Mouse (Mus musculus) embryonic facial prominence, embryonic 10.5 days (tissue): Measurements from ENCODE around the gene Slc20a1. TPM values are rescaled to one million over a fixed set of nuclear protein-coding genes. Genes with fewer than 3 reads are reported as not detected.
A peak's percentile ranks its signal among the peaks of the same experiment; 100 is the strongest.

Source experiments
- DNase-seq: peaks from one replicate; pipeline ENCODE4 v3.0.0-alpha.2; 2017; ENCODE audit warnings: low spot score
- H3K27ac ChIP-seq: fragments of 300-500 bp; sonication (generic); replicated peaks from 2 replicates; pipeline ENCODE4 v1.5.1; 2016; ENCODE audit warnings: mild to moderate bottlenecking
- H3K27me3 ChIP-seq: fragments of 300-500 bp; sonication (generic); replicated peaks from 2 replicates; pipeline ENCODE4 v1.6.1; 2016; ENCODE audit warnings: low read depth, mild to moderate bottlenecking; ENCODE audit not compliant: poor library complexity, severe bottlenecking
- H3K36me3 ChIP-seq: fragments of 300-500 bp; sonication (generic); replicated peaks from 2 replicates; pipeline ENCODE4 v1.6.1; 2016; ENCODE audit warnings: mild to moderate bottlenecking, moderate library complexity
- H3K4me1 ChIP-seq: fragments of 300-500 bp; sonication (generic); 2 replicates; pipeline ENCODE4 v1.6.1; 2016
- H3K4me3 ChIP-seq: fragments of 300-500 bp; sonication (generic); 2 replicates; pipeline ENCODE4 v1.5.1; 2016; ENCODE audit warnings: mild to moderate bottlenecking, moderate library complexity
- H3K9me3 ChIP-seq: fragments of 300-500 bp; sonication (generic); 2 replicates; pipeline ENCODE4 v1.6.1; 2016; ENCODE audit warnings: mild to moderate bottlenecking
- WGBS: fragments of 180-500 bp; shearing (Covaris S2); methylation state at CpG from one replicate; pipeline ENCODE4 v1.1.7; 2016; 5-methylcytosine and 5-hydroxymethylcytosine counted together
- polyA plus RNA-seq: library from polyadenylated mRNA; unstranded; fragments of >200 nt; fragmentation: Nextera tagmentation; extraction: Ambion mirVana; gene quantifications from 2 replicates; pipeline ENCODE4 v1.2.1, GENCODE M21; 2016

Slc20a1 gene
- polyA plus RNA-seq, 1 experiment from 2014 or later, result 50.4 TPM

- 2% methylated on average over 32 of the region's 32 CpGs for WGBS
- DNase-seq, result no peak
- no peaks in the 10 kb centered on the region for H3K27me3 ChIP-seq
- peaks cover 30% of the 10 kb centered on the region for H3K4me1 ChIP-seq
- H3K9me3 ChIP-seq, result no peaks in the 10 kb centered on the region
- H3K36me3 ChIP-seq, result peaks cover 30% of the 10 kb centered on the region
- peak overlapping the region; percentile 87 for H3K4me3 ChIP-seq
- H3K27ac ChIP-seq, result peak overlapping the region; percentile 97
These were observed 625 bp upstream of the Slc20a1 start for GRCm38 (mm10) chr2:129197843-129198435.

GRCm38 (mm10) chr2:129199328-129200085, 943 bp downstream of the Slc20a1 start:
- peak overlapping the region; percentile 97 for H3K27ac ChIP-seq
- peaks cover 46% of the 10 kb centered on the region for H3K36me3 ChIP-seq
- peak; percentile 18 for DNase-seq
- no peaks in the 10 kb centered on the region for H3K9me3 ChIP-seq
- WGBS, result 29% methylated on average over 30 of the region's 31 CpGs
- peaks cover 30% of the 10 kb centered on the region for H3K4me1 ChIP-seq
- peak overlapping the region; percentile 87 for H3K4me3 ChIP-seq
- no peaks in the 10 kb centered on the region for H3K27me3 ChIP-seq

- Histone ChIP-seq H3K27ac (no peak overlapping the region), H3K9me3 (no peaks in the 10 kb centered on the region), H3K4me1 (peaks cover 14% of the 10 kb centered on the region), H3K4me3 (no peak overlapping the region), H3K36me3 (peaks cover 100% of the 10 kb centered on the region), H3K27me3 (no peaks in the 10 kb centered on the region)
- WGBS, result 87% methylated on average over 6 of the region's 6 CpGs
- no peak for DNase-seq
These were observed 6.4 kb downstream of the Slc20a1 start for GRCm38 (mm10) chr2:129205000-129205399.

GRCm38 (mm10) chr2:129206824-129207223, 8.3 kb downstream of the Slc20a1 start:
- Histone ChIP-seq H3K27ac (no peak overlapping the region), H3K9me3 (no peaks in the 10 kb centered on the region), H3K4me1 (no peaks in the 10 kb centered on the region), H3K4me3 (no peak overlapping the region), H3K36me3 (peaks cover 100% of the 10 kb centered on the region), H3K27me3 (no peaks in the 10 kb centered on the region)
- WGBS, result 88% methylated on average over 8 of the region's 8 CpGs
- no peak for DNase-seq

- no peak for DNase-seq
- no peak overlapping the region for H3K27ac ChIP-seq
- no peaks in the 10 kb centered on the region for H3K9me3 ChIP-seq
- H3K27me3 ChIP-seq, result no peaks in the 10 kb centered on the region
- peaks cover 97% of the 10 kb centered on the region for H3K36me3 ChIP-seq
- no peak overlapping the region for H3K4me3 ChIP-seq
- 90% methylated on average over 8 of the region's 8 CpGs for WGBS
- no peaks in the 10 kb centered on the region for H3K4me1 ChIP-seq
These were observed 9.7 kb downstream of the Slc20a1 start for GRCm38 (mm10) chr2:129208181-129208746.

- no peaks in the 10 kb centered on the region for H3K27me3 ChIP-seq
- no peaks in the 10 kb centered on the region for H3K9me3 ChIP-seq
- no peaks in the 10 kb centered on the region for H3K4me1 ChIP-seq
- no peak for DNase-seq
- 93% methylated on average over 8 of the region's 8 CpGs for WGBS
- H3K36me3 ChIP-seq, result peaks cover 86% of the 10 kb centered on the region
- no peak overlapping the region for H3K27ac ChIP-seq
- no peak overlapping the region for H3K4me3 ChIP-seq
These were observed 11.7 kb downstream of the Slc20a1 start for GRCm38 (mm10) chr2:129210089-129210749.

GRCm38 (mm10) chr2:129211255-129211654, 12.7 kb downstream of the Slc20a1 start:
- Histone ChIP-seq H3K4me1 (no peaks in the 10 kb centered on the region), H3K4me3 (no peak overlapping the region), H3K27me3 (no peaks in the 10 kb centered on the region), H3K27ac (no peak overlapping the region), H3K9me3 (no peaks in the 10 kb centered on the region), H3K36me3 (peaks cover 75% of the 10 kb centered on the region)
- WGBS, result 89% methylated on average over 4 of the region's 4 CpGs
- no peak for DNase-seq

- no peaks in the 10 kb centered on the region for H3K27me3 ChIP-seq
These were observed 13.4 kb downstream of the Slc20a1 start for GRCm38 (mm10) chr2:129211957-129212356.

GRCm38 (mm10) chr2:129212566-129212965, 14.0 kb downstream of the Slc20a1 start:
- peaks cover 62% of the 10 kb centered on the region for H3K36me3 ChIP-seq

More at GRCm38 (mm10) chr2:129211957-129212356, 13.4 kb downstream of the Slc20a1 start:
- H3K36me3 ChIP-seq, result peaks cover 68% of the 10 kb centered on the region
- 81% methylated on average over 2 of the region's 2 CpGs for WGBS
- no peak for DNase-seq
- H3K4me1 ChIP-seq, result no peaks in the 10 kb centered on the region
- H3K9me3 ChIP-seq, result no peaks in the 10 kb centered on the region
- no peak overlapping the region for H3K27ac ChIP-seq
- H3K4me3 ChIP-seq, result no peak overlapping the region

GRCm38 (mm10) chr2:129214774-129215173, 16.2 kb downstream of the Slc20a1 start:
- 91% methylated on average over 5 of the region's 5 CpGs for WGBS
- no peak for DNase-seq
- H3K9me3 ChIP-seq, result no peaks in the 10 kb centered on the region
- no peak overlapping the region for H3K27ac ChIP-seq
- H3K4me3 ChIP-seq, result no peak overlapping the region
- no peaks in the 10 kb centered on the region for H3K27me3 ChIP-seq
- H3K36me3 ChIP-seq, result peaks cover 40% of the 10 kb centered on the region
- no peaks in the 10 kb centered on the region for H3K4me1 ChIP-seq

More at GRCm38 (mm10) chr2:129212566-129212965, 14.0 kb downstream of the Slc20a1 start:
- Histone ChIP-seq H3K27ac (no peak overlapping the region), H3K4me1 (no peaks in the 10 kb centered on the region), H3K4me3 (no peak overlapping the region), H3K9me3 (no peaks in the 10 kb centered on the region), H3K27me3 (no peaks in the 10 kb centered on the region)
- no peak for DNase-seq
- WGBS, result 91% methylated on average over 7 of the region's 7 CpGs

- WGBS, result 76% methylated on average over 9 of the region's 9 CpGs
- Histone ChIP-seq H3K36me3 (peaks cover 11% of the 10 kb centered on the region; the same call in 1 of the 2 replicates), H3K4me3 (no peak overlapping the region), H3K27ac (no peak overlapping the region), H3K9me3 (no peaks in the 10 kb centered on the region), H3K4me1 (no peaks in the 10 kb centered on the region), H3K27me3 (no peaks in the 10 kb centered on the region)
- DNase-seq, result no peak
These were observed 19.1 kb downstream of the Slc20a1 start for GRCm38 (mm10) chr2:129217612-129218185.

- 83% methylated on average over 4 of the region's 4 CpGs for WGBS
- Histone ChIP-seq H3K9me3 (no peaks in the 10 kb centered on the region), H3K36me3 (peaks cover 8% of the 10 kb centered on the region; the same call in 1 of the 2 replicates), H3K4me1 (no peaks in the 10 kb centered on the region), H3K4me3 (no peak overlapping the region), H3K27me3 (no peaks in the 10 kb centered on the region), H3K27ac (no peak overlapping the region)
- DNase-seq, result no peak
These were observed 20.1 kb downstream of the Slc20a1 start for GRCm38 (mm10) chr2:129218537-129219105.
